Mouse (Mus musculus): ENCODE measurements at regions not wholly inside any gene's neighbourhood (a gene's known extent, or its start where the extent isn't known, plus 50 kb on each side); places are given as distances from the start of the nearest gene placed in this dataset.

DNA sequence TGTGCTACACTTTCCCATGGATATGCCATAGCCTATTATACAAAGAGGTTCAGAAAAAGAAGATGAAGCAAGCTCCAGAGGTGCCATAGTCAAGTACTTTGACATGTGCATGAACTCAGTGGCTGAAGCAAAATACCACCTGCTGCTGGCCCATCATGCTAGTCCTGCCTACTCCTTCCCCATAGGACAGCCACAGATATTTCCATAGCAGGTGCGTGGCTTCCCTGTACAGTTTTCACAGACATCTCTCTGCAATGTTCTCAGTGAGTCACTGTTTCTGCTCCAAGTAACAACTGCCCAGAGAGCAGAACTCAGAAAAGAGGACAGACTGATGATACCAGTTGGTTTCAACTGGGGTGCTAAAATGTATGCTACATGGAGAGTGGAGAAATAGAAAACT lies 242.8 kb upstream of the Thbs1 start:
- Histone ChIP-seq H3K9ac (ENCODE audit: low read length) (no peak overlapping the region), H3K27me3 (ENCODE audit: control insufficient read depth, insufficient read depth, low read length) (no peaks in the 10 kb centered on the region), H3K36me3 (ENCODE audit: control insufficient read depth, insufficient read depth, low read length) (no peaks in the 10 kb centered on the region), H3K4me2 (ENCODE audit: low read depth, low read length) (no peak overlapping the region), H3K27ac (ENCODE audit: low read length) (no peak overlapping the region), H3K4me3 (replicated peaks; ENCODE audit: low read length) (no peak overlapping the region), H3K9me3 (replicated peaks; ENCODE audit: control insufficient read depth, low read length) (no peaks in the 10 kb centered on the region), H3K4me1 (ENCODE audit: control insufficient read depth, insufficient read depth, low read length) (peaks cover 8% of the 10 kb centered on the region)
- WGBS = 98% methylated on average over 1 of the region's 1 CpGs
- no peak for ATAC-seq (ENCODE audit: insufficient read depth, low FRiP score)

DNA sequence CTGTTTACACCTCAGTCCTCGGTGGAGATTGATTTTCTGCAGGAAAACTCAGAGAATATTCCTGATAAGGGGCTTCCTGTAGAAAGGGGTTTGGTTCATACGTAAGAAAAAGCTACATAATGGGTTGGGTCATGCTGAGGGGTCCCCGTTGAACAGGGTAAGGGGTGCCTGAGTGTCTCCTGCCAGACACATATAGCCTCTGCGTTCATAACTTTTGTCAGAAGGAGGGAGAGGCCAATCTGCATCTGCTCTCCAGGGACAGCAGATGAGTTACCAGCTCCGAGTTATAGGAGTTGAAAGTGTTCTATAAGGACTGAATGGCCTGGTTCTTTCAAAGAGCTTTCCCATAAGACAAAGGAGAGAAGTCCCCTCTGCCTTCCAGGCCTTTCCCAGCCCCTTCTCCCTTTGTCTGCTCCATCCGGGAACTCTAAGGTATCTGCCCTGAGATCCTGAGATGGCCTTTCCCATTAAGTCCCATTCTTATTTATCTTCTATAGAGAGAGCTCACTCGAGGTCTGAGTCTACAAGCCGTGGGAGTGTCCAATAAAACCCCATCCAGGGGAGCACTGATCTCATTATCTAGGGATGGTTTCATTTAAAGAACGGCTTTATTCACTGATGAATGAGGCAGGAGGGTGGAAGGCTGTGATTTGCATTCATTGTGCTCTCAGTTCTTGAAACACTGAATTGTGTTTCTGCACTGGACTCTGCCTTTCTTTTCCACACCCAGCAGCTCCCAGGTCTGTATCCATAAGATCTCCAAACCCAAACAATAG lies 240.0 kb upstream of the Thbs1 start:
- no peaks in the 10 kb centered on the region for H3K36me3 ChIP-seq (ENCODE audit: control insufficient read depth, insufficient read depth, low read length)
- no peaks in the 10 kb centered on the region for H3K9me3 ChIP-seq (replicated peaks; ENCODE audit: control insufficient read depth, low read length)
- 54% methylated on average over 9 of the region's 9 CpGs for WGBS
- H3K4me3 ChIP-seq (replicated peaks; ENCODE audit: low read length) = no peak overlapping the region
- H3K27me3 ChIP-seq (ENCODE audit: control insufficient read depth, insufficient read depth, low read length) = no peaks in the 10 kb centered on the region
- no peak for ATAC-seq (ENCODE audit: insufficient read depth, low FRiP score)
- peaks cover 7% of the 10 kb centered on the region for H3K4me1 ChIP-seq (ENCODE audit: control insufficient read depth, insufficient read depth, low read length)
- no peak overlapping the region for H3K4me2 ChIP-seq (ENCODE audit: low read depth, low read length)
- no peak overlapping the region for H3K9ac ChIP-seq (ENCODE audit: low read length)
- no peak overlapping the region for H3K27ac ChIP-seq (ENCODE audit: low read length)

DNA sequence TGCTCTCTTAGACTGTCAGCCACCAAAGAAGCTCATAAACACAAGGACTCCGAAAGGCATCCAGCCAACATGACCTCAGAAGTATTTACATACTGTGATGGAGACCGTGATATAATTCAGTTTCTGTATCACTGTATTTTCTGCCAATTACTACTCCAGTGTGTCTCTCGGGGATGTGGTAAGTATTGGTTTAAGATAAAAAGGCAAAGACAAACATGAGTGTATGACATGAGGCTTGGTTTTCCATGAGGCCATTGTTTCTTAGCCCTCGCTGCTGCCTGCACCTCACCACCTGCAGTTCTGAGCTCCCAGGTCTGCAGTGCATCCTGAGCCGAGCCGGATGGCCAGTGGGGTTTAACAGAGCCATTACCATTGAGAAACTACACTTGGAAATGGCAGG lies 233.9 kb upstream of the Thbs1 start:
- H3K27me3 ChIP-seq (ENCODE audit: control insufficient read depth, insufficient read depth, low read length) = no peaks in the 10 kb centered on the region
- peak; percentile 91 for ATAC-seq (ENCODE audit: insufficient read depth, low FRiP score)
- H3K9me3 ChIP-seq (replicated peaks; ENCODE audit: control insufficient read depth, low read length) = no peaks in the 10 kb centered on the region
- H3K36me3 ChIP-seq (ENCODE audit: control insufficient read depth, insufficient read depth, low read length) = no peaks in the 10 kb centered on the region
- H3K4me2 ChIP-seq (ENCODE audit: low read depth, low read length) = no peak overlapping the region
- no peak overlapping the region for H3K4me3 ChIP-seq (replicated peaks; ENCODE audit: low read length)
- H3K4me1 ChIP-seq (ENCODE audit: control insufficient read depth, insufficient read depth, low read length) = peaks cover 4% of the 10 kb centered on the region; the same call in 1 of the 2 replicates
- WGBS = 40% methylated on average over 6 of the region's 6 CpGs
- H3K9ac ChIP-seq (ENCODE audit: low read length) = no peak overlapping the region
- H3K27ac ChIP-seq (ENCODE audit: low read length) = no peak overlapping the region

DNA sequence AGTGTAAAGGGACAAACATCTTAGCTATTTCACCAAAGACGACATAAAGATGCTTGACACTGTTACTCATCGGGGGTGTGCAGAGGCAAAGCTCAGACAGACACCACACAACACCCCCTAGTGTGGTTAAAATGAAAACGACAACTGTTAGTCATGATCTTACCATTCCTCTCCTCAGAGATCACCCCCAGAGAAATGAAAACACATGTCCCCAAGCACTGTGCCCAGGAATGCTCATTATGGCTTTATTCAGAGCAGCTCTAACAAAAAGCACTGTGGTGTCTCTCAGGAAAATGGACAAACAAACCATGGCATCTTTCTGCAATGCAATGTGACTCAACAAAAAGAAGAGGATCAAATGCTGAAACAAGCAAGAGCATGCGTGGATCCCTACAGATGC lies 229.5 kb upstream of the Thbs1 start:
- Histone ChIP-seq H3K9ac (ENCODE audit: low read length) (no peak overlapping the region), H3K4me3 (replicated peaks; ENCODE audit: low read length) (no peak overlapping the region), H3K36me3 (ENCODE audit: control insufficient read depth, insufficient read depth, low read length) (no peaks in the 10 kb centered on the region), H3K27me3 (ENCODE audit: control insufficient read depth, insufficient read depth, low read length) (no peaks in the 10 kb centered on the region), H3K27ac (ENCODE audit: low read length) (no peak overlapping the region), H3K4me1 (ENCODE audit: control insufficient read depth, insufficient read depth, low read length) (peaks cover 4% of the 10 kb centered on the region; the same call in 1 of the 2 replicates), H3K9me3 (replicated peaks; ENCODE audit: control insufficient read depth, low read length) (no peaks in the 10 kb centered on the region), H3K4me2 (ENCODE audit: low read depth, low read length) (no peak overlapping the region)
- ATAC-seq (ENCODE audit: insufficient read depth, low FRiP score) = no peak
- 80% methylated on average over 4 of the region's 4 CpGs for WGBS

DNA sequence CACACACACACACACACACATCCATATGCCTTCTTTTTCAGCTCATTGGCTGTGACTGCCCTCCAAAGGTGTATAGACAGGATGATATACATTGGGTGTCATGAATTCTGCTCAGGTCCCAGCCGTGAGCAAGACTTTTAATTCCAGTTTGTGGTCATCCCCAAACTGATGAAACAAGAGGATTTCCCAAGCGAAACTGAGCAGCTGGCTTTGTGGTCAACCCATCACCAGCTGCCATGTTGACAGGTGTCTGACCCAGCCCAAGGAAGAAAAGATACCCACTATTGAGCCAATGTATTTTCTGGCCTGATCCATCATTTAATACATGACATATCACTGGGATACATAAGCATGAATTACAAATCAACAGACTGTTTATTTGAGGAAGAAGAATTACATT lies 228.8 kb upstream of the Thbs1 start:
- Histone ChIP-seq H3K9ac (ENCODE audit: low read length) (no peak overlapping the region), H3K4me3 (replicated peaks; ENCODE audit: low read length) (no peak overlapping the region), H3K27ac (ENCODE audit: low read length) (no peak overlapping the region), H3K4me1 (ENCODE audit: control insufficient read depth, insufficient read depth, low read length) (peaks cover 4% of the 10 kb centered on the region; the same call in 1 of the 2 replicates), H3K27me3 (ENCODE audit: control insufficient read depth, insufficient read depth, low read length) (no peaks in the 10 kb centered on the region), H3K4me2 (ENCODE audit: low read depth, low read length) (no peak overlapping the region), H3K36me3 (ENCODE audit: control insufficient read depth, insufficient read depth, low read length) (no peaks in the 10 kb centered on the region), H3K9me3 (replicated peaks; ENCODE audit: control insufficient read depth, low read length) (no peaks in the 10 kb centered on the region)
- WGBS = 82% methylated on average over 2 of the region's 2 CpGs
- ATAC-seq (ENCODE audit: insufficient read depth, low FRiP score) = no peak

DNA sequence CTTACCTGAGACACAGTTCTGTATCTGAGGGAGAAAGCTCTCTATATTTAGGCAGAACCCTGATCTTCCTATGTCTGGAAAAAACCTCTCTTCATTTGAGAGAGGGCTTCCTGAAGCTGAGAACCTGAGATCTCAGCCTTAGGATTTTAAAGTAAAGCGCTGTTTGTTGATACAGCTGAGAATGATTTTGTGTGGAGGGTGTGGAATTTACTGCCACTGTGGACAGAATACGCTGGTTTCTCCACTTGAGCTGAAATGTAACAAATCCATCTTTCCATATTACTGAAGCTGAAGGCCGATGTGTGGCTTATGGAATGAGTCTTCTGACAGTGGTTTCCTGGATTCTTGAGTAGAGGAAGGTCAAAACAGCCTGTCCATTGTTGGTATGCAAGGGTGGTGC lies 225.2 kb upstream of the Thbs1 start:
- no peaks in the 10 kb centered on the region for H3K9me3 ChIP-seq (replicated peaks; ENCODE audit: control insufficient read depth, low read length)
- H3K4me1 ChIP-seq (ENCODE audit: control insufficient read depth, insufficient read depth, low read length) = no peaks in the 10 kb centered on the region
- no peaks in the 10 kb centered on the region for H3K36me3 ChIP-seq (ENCODE audit: control insufficient read depth, insufficient read depth, low read length)
- no peak for ATAC-seq (ENCODE audit: insufficient read depth, low FRiP score)
- no peaks in the 10 kb centered on the region for H3K27me3 ChIP-seq (ENCODE audit: control insufficient read depth, insufficient read depth, low read length)
- H3K4me2 ChIP-seq (ENCODE audit: low read depth, low read length) = no peak overlapping the region
- no peak overlapping the region for H3K9ac ChIP-seq (ENCODE audit: low read length)
- H3K4me3 ChIP-seq (replicated peaks; ENCODE audit: low read length) = no peak overlapping the region
- no peak overlapping the region for H3K27ac ChIP-seq (ENCODE audit: low read length)
- WGBS = 64% methylated on average over 3 of the region's 3 CpGs

DNA sequence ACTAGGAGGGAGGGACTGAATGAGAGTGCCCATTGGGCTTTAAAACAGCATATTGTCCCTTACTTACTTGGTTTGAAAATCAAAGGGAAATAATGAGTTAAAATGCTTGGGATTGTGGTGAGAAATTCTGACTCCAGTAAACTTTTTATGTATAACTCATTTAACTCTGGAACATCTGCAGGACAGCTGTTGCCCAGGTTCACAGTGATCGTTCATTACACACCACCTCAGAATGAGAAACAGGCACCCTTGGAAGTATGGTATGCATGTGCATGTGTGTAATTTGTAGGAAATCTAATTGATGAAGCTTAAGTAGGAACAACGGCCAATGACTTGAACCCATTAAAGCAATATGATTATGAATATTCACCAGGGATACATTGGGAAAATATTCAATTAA lies 210.4 kb upstream of the Thbs1 start:
- no peak overlapping the region for H3K4me2 ChIP-seq (ENCODE audit: low read depth, low read length)
- no peaks in the 10 kb centered on the region for H3K36me3 ChIP-seq (ENCODE audit: control insufficient read depth, insufficient read depth, low read length)
- H3K9ac ChIP-seq (ENCODE audit: low read length) = no peak overlapping the region
- H3K4me3 ChIP-seq (replicated peaks; ENCODE audit: low read length) = no peak overlapping the region
- no peaks in the 10 kb centered on the region for H3K4me1 ChIP-seq (ENCODE audit: control insufficient read depth, insufficient read depth, low read length)
- 75% methylated on average over 2 of the region's 2 CpGs for WGBS
- H3K27ac ChIP-seq (ENCODE audit: low read length) = no peak overlapping the region
- no peaks in the 10 kb centered on the region for H3K9me3 ChIP-seq (replicated peaks; ENCODE audit: control insufficient read depth, low read length)
- no peaks in the 10 kb centered on the region for H3K27me3 ChIP-seq (ENCODE audit: control insufficient read depth, insufficient read depth, low read length)
- no peak for ATAC-seq (ENCODE audit: insufficient read depth, low FRiP score)

DNA sequence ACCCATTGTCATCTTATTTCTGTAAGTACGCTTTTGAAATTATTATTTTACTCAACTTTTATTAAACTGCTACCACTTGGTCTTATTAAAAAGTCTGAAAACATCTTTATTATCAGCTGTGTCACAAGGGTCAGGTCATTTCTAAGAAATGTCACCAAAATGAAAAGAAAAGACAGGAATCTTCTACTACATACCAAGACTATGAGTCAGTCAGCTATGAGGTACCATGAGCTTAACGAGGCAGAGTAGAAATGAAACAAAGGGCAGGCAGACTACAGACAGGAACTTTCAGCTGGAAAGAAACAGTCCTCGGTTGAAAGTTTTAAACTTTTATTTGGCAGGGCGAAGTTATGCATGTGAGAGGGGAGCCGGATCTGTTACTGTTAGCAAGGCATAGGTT lies 208.8 kb upstream of the Thbs1 start:
- no peak overlapping the region for H3K27ac ChIP-seq (ENCODE audit: low read length)
- no peaks in the 10 kb centered on the region for H3K9me3 ChIP-seq (replicated peaks; ENCODE audit: control insufficient read depth, low read length)
- ATAC-seq (ENCODE audit: insufficient read depth, low FRiP score) = no peak
- H3K4me3 ChIP-seq (replicated peaks; ENCODE audit: low read length) = no peak overlapping the region
- 67% methylated on average over 5 of the region's 5 CpGs for WGBS
- H3K27me3 ChIP-seq (ENCODE audit: control insufficient read depth, insufficient read depth, low read length) = no peaks in the 10 kb centered on the region
- H3K4me2 ChIP-seq (ENCODE audit: low read depth, low read length) = no peak overlapping the region
- H3K4me1 ChIP-seq (ENCODE audit: control insufficient read depth, insufficient read depth, low read length) = no peaks in the 10 kb centered on the region
- no peak overlapping the region for H3K9ac ChIP-seq (ENCODE audit: low read length)
- H3K36me3 ChIP-seq (ENCODE audit: control insufficient read depth, insufficient read depth, low read length) = no peaks in the 10 kb centered on the region

DNA sequence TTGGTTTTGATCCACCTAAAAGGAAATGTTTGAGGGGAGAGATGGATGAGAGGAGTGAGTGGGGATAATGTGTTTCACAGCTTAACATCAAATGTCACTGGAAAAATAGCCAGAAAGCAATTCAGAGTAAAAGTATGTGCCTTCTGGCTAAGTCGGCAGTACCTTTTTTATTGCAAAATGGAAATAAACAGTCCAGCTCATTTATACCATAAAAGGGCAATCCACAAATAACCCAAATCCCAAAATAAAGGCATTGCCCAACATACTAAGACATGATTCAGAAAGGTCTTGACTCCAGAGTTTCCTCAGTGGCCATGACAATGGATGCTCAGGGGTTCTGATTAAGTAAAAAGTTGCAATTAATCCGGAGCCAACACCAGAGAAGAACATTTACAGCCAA lies 208.0 kb upstream of the Thbs1 start:
- Histone ChIP-seq H3K36me3 (ENCODE audit: control insufficient read depth, insufficient read depth, low read length) (no peaks in the 10 kb centered on the region), H3K9ac (ENCODE audit: low read length) (no peak overlapping the region), H3K27me3 (ENCODE audit: control insufficient read depth, insufficient read depth, low read length) (no peaks in the 10 kb centered on the region), H3K4me1 (ENCODE audit: control insufficient read depth, insufficient read depth, low read length) (no peaks in the 10 kb centered on the region), H3K27ac (ENCODE audit: low read length) (no peak overlapping the region), H3K4me2 (ENCODE audit: low read depth, low read length) (no peak overlapping the region), H3K4me3 (replicated peaks; ENCODE audit: low read length) (no peak overlapping the region), H3K9me3 (replicated peaks; ENCODE audit: control insufficient read depth, low read length) (no peaks in the 10 kb centered on the region)
- WGBS = 65% methylated on average over 2 of the region's 2 CpGs
- no peak for ATAC-seq (ENCODE audit: insufficient read depth, low FRiP score)
